ENCODE assay signal across 8 mouse cellular contexts in genomic region chr3:31094531-31095178, GRCm38 (mm10). TPM values are rescaled to one million over a fixed set of nuclear protein-coding genes. Genes with fewer than 3 reads are reported as not detected.
A peak's percentile ranks its signal among the peaks of the same experiment; 100 is the strongest.
DNase-seq lines count a peak whose midpoint lies in the region; ATAC-seq lines count a peak whose summit lies in the region.

TSS of gene Skil (plus strand) at chr3:31095058.

- 0 out of 2 replicates have a peak, but pooled peaks cover 4% of the 10 kb centered on the region for H3K36me3 ChIP-seq in hindbrain, embryonic 13.5 days

- H3K9ac ChIP-seq in hindbrain, embryonic 13.5 days = peak within 1 kb of the TSS; percentile 95

- no peaks in the 10 kb centered on the region for H3K9me3 ChIP-seq in hindbrain, embryonic 13.5 days

- peak within 1 kb of the TSS; percentile 82 for H3K4me3 ChIP-seq in hindbrain, embryonic 13.5 days

- peak within 1 kb of the TSS; percentile 100 for H3K27ac ChIP-seq in hindbrain, embryonic 13.5 days

- H3K4me1 ChIP-seq in hindbrain, embryonic 13.5 days (replicated peaks) = peaks cover 31% of the 10 kb centered on the region

- under 1% methylated on average over 81 of the region's 109 CpGs for WGBS in hindbrain, embryonic 13.5 days

- ATAC-seq in hindbrain, embryonic 13.5 days (ENCODE audit: low FRiP score) = peak; percentile 96

- H3K27me3 ChIP-seq in hindbrain, embryonic 13.5 days = no peaks in the 10 kb centered on the region

- peak within 1 kb of the TSS; percentile 77 for H3K4me2 ChIP-seq in hindbrain, embryonic 13.5 days

- DNase-seq in NIH3T3 (ENCODE audit: low read depth) = peak; percentile 97
- peak; percentile 96 to 97 for DNase-seq in cerebellum, postnatal 10 days
- DNase-seq in frontal cortex, postnatal 14 days (ENCODE audit: low spot score in 2 of 2) = peak; percentile 88 to 91
- DNase-seq in layer of hippocampus, postnatal 36 days = peak; percentile 90 to 92
- peak; percentile 98 for DNase-seq in lung, postnatal 36 days
- peak; percentile 98 for DNase-seq in retina, postnatal 1 day
- DNase-seq in urinary bladder, adult 18-20 months (ENCODE audit: low spot score in 2 of 2) = peak; percentile 78 to 91

RNA-seq across cellular contexts. Expression of gene Skil, which starts in this region (rescaled TPM):
- polyA plus RNA-seq in hindbrain, embryonic 13.5 days (2015; fragmentation: Nextera tagmentation; extraction: Ambion mirVana) = 33.5 and 34.4 TPM in 2 replicates
- total RNA-seq in layer of hippocampus, postnatal 36 days (2021) = 10 to 100 TPM; 74.5 to 74.6 TPM

Comparison
In these comparisons a context has a peak if more than half of its experiments do, and no peak if none do; other contexts are left out.
1. Peak in every context shown above with its lines: DNase-seq, ATAC-seq, H3K4me3 ChIP-seq and H3K27ac ChIP-seq.